ENCODE assay signal across 29 mouse cellular contexts in genomic region chr4:123326087-123326486, GRCm38 (mm10). TPM values are rescaled to one million over a fixed set of nuclear protein-coding genes. Genes with fewer than 3 reads are reported as not detected.
DNase-seq lines count a peak whose midpoint lies in the region; ATAC-seq and TF ChIP-seq lines count a peak whose summit lies in the region.
"Had no signal": no experiment of that assay in that cellular context is flagged by ENCODE, and none has a peak within 500 bp of the region (broad histone marks: within the 10 kb centered on the region; RNA-seq: fewer than 3 reads in every experiment).

No protein-coding gene starts in this region.

- H3K4me1 ChIP-seq in heart, postnatal 0 days (ENCODE audit: control insufficient read depth, insufficient read depth), result peaks cover 5% of the 10 kb centered on the region; the same call in 1 of the 2 replicates
- H3K4me1 ChIP-seq: liver, embryonic 15.5 days had no signal

- H3K27ac ChIP-seq in heart, postnatal 0 days (ENCODE audit: low read depth), result no peak overlapping the region
- H3K27ac ChIP-seq: embryonic facial prominence, embryonic 10.5 days; embryonic facial prominence, embryonic 15.5 days; forebrain, embryonic 12.5 days; heart, adult 2 months; heart, embryonic 15.5 days; hindbrain, embryonic 14.5 days; liver, embryonic 15.5 days; macrophage; neural tube, embryonic 15.5 days had no signal

- H3K9ac ChIP-seq in heart, postnatal 0 days (replicated peaks; ENCODE audit: low read depth, low read length), result no peak overlapping the region
- H3K9ac ChIP-seq: embryonic facial prominence, embryonic 15.5 days; forebrain, embryonic 12.5 days; heart, embryonic 15.5 days; hindbrain, embryonic 14.5 days; liver, embryonic 15.5 days; lung, embryonic 14.5 days; neural tube, embryonic 15.5 days had no signal

- 55% methylated on average over 3 of the region's 3 CpGs for WGBS in heart, postnatal 0 days

- TF ChIP-seq CTCF in heart, postnatal 0 days (IDR thresholded peaks at IDR 0.05; ENCODE audit: low read depth), result no peak

- H3K27me3 ChIP-seq in heart, postnatal 0 days (ENCODE audit: control insufficient read depth, insufficient read depth, low read length), result peaks cover 15% of the 10 kb centered on the region; the same call in 1 of the 2 replicates

- DNase-seq in cerebellum, postnatal 10 days, result peak; percentile 34 to 37
- no peak for DNase-seq in cerebellum, adult 8-10 months
- DNase-seq in heart, postnatal 0 days (ENCODE audit: low spot score), result no peak
- DNase-seq in heart, adult 18-20 months, result no peak
- DNase-seq in ovary, postnatal 36 days (ENCODE audit: low spot score), result peak; percentile 44
- no peak for DNase-seq in ovary, postnatal 10 days (ENCODE audit: low spot score)
- no peak for DNase-seq in liver
- DNase-seq: cerebellum, adult 11 months; cerebellum, postnatal 25 days; gastrocnemius, postnatal 25 days; heart, adult 2 months; kidney, adult 9 months; kidney, postnatal 10 days; lung, embryonic 14.5 days; midbrain, embryonic 14.5 days had no signal

- peak; percentile 19; the same call in 1 of the 2 replicates for ATAC-seq in heart, postnatal 0 days (ENCODE audit: insufficient read depth, low read depth)
- ATAC-seq: intestine, postnatal 0 days had no signal

- TF ChIP-seq EP300 in heart, postnatal 0 days (IDR thresholded peaks at IDR 0.05; ENCODE audit: low read depth), result no peak

- H3K36me3 ChIP-seq in heart, postnatal 0 days (replicated peaks; ENCODE audit: control insufficient read depth, insufficient read depth, low read length), result no peaks in the 10 kb centered on the region
- H3K36me3 ChIP-seq: embryonic facial prominence, embryonic 10.5 days; embryonic facial prominence, embryonic 15.5 days; forebrain, embryonic 12.5 days; heart, embryonic 15.5 days; liver, embryonic 15.5 days; neural tube, embryonic 15.5 days had no signal

- H3K9me3 ChIP-seq in heart, postnatal 0 days (replicated peaks; ENCODE audit: control insufficient read depth, low read length), result no peaks in the 10 kb centered on the region
- H3K9me3 ChIP-seq: embryonic facial prominence, embryonic 15.5 days; forebrain, embryonic 12.5 days; heart, embryonic 15.5 days; liver, embryonic 15.5 days; neural tube, embryonic 15.5 days had no signal

- no peak overlapping the region for H3K4me3 ChIP-seq in heart, postnatal 0 days (ENCODE audit: low read depth, low read length)
- H3K4me3 ChIP-seq: embryonic facial prominence, embryonic 10.5 days; embryonic facial prominence, embryonic 15.5 days; forebrain, embryonic 12.5 days; heart, adult 2 months; heart, embryonic 15.5 days; liver, embryonic 15.5 days; neural tube, embryonic 15.5 days had no signal

- no peak overlapping the region for H3K4me2 ChIP-seq in heart, postnatal 0 days (ENCODE audit: low read depth, low read length)
- H3K4me2 ChIP-seq: embryonic facial prominence, embryonic 15.5 days; forebrain, embryonic 12.5 days; heart, embryonic 15.5 days; hindbrain, embryonic 14.5 days; liver, embryonic 15.5 days; lung, embryonic 14.5 days; neural tube, embryonic 15.5 days had no signal

RNA-seq across cellular contexts. Expression of gene Oxct2a, which starts 2.7 kb away (rescaled TPM):
- total RNA-seq in heart, postnatal 0 days (2014; rRNA removed; ENCODE audit: low replicate concordance), result not detected in 2 replicates
- not detected in 2 replicates for polyA plus RNA-seq in heart, postnatal 0 days (2015; fragmentation: Nextera tagmentation; extraction: Ambion mirVana)
- total RNA-seq in heart, adult 18-20 months (2021), result not detected
- total RNA-seq: heart, adult 2 months; hematopoietic stem cell, adult 5-6 weeks; left cerebral cortex, postnatal 14 days; liver, adult 2 months; monocyte, adult 5-6 weeks had no signal
- polyA plus RNA-seq: embryonic facial prominence, embryonic 10.5 days; forebrain, embryonic 12.5 days; heart, embryonic 15.5 days; limb, embryonic 11.5 days; liver, adult 2 months; liver, embryonic 15.5 days; lung, embryonic 14.5 days; macrophage; midbrain, embryonic 14.5 days had no signal

RNA-seq across cellular contexts. Expression of gene Bmp8a, which starts 17.0 kb away (rescaled TPM):
- not detected in 2 replicates for total RNA-seq in heart, postnatal 0 days (2014; rRNA removed; ENCODE audit: low replicate concordance)
- polyA plus RNA-seq in heart, postnatal 0 days (2015; fragmentation: Nextera tagmentation; extraction: Ambion mirVana), result not detected in 2 replicates
- not detected for total RNA-seq in heart, adult 18-20 months (2021)
- total RNA-seq: heart, adult 2 months; hematopoietic stem cell, adult 5-6 weeks; liver, adult 2 months; monocyte, adult 5-6 weeks had no signal
- polyA plus RNA-seq: embryonic facial prominence, embryonic 10.5 days; forebrain, embryonic 12.5 days; heart, adult 2 months; heart, embryonic 15.5 days; liver, adult 2 months; macrophage had no signal

Comparison
In these comparisons a context has a peak if more than half of its experiments do, and no peak if none do; other contexts are left out.
1. DNase-seq: peak in cerebellum, postnatal 10 days (2 of 2) and ovary, postnatal 36 days (single experiment); none in cerebellum, adult 8-10 months (single experiment), heart, postnatal 0 days (single experiment), heart, adult 18-20 months (0 of 2), ovary, postnatal 10 days (single experiment) and liver (single experiment).